Mouse (Mus musculus): ENCODE data around the gene March7.

The March7 gene

GRCm38 (mm10) chr2:60283751-60284466 lies 74.2 kb downstream of the March7 start:
- DNase-seq (ENCODE audit: extremely low read depth, low read depth, low spot score), result no peak

- no peak for DNase-seq (ENCODE audit: extremely low read depth, low read depth, low spot score)
Measured at GRCm38 (mm10) chr2:60284467-60284821, 74.8 kb downstream of the March7 start, which contains the start of gene Cd302. Cd302 (minus strand) TSS chr2:60284488.

GRCm38 (mm10) chr2:60285107-60285617 lies 75.5 kb downstream of the March7 start:
- DNase-seq (ENCODE audit: extremely low read depth, low read depth, low spot score), result no peak

- DNase-seq (ENCODE audit: extremely low read depth, low read depth, low spot score), result no peak
Measured at GRCm38 (mm10) chr2:60288606-60289005, 78.9 kb downstream of the March7 start.

DNA sequence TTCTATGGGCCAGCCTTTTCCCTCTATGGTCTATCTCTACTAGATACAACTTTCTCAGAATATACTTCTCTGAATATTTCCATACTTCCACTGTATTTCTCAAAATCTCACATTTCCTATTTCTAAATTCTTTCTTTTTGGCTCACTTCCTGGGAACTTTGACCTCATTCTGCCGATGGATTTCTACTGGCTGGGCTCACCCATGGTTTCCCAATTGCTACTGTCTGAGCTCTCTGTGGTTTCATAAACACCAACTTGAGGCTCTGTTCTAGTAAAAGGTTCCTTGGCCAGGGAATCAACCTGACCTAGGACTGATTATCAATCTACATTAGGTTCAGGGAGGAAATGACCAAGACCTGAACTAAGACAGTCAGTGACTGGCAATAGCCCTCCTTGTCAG lies 79.8 kb downstream of the March7 start:
- no peak for DNase-seq (ENCODE audit: extremely low read depth, low read depth, low spot score)

DNA sequence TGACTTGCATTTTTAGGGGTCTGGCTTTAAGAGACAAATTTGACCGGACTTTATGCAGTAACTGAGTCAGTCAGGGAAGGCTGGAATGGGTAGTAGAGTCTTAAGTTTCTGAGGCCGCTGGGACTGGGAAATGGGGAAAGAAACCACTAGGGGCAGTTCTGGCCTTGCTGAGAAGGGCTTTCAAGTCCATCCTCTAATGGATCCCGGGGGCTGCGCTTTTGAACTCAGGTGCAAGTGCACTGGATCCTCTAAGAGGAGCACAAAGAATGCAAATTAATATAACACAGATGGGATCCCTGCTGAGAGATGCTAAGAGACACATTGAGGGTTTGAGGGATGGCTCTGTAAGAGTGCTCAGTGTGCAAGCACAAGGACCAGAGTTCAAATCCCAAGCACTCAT lies 81.7 kb downstream of the March7 start:
- DNase-seq (ENCODE audit: extremely low read depth, low read depth, low spot score), result no peak

- no peak for DNase-seq (ENCODE audit: extremely low read depth, low read depth, low spot score)
Measured at GRCm38 (mm10) chr2:60298266-60298665, 88.6 kb downstream of the March7 start.

DNA sequence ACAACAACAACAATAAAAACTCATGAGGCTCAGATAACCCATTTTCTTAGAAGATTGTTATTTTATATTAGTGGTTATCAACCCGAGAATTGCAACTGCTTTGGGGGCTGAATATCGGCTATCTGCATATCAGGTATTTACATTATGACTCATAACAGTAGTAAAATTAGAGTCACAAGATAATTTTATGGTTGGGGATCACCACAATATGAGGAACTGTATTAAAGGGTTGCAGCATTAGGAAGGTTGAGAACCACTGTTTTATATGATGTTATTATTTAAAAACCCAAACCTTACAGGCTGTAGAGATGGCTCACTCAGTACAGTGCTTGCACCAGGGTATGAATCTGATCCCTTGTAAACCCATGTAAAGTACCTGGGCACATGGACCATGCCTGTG lies 89.6 kb downstream of the March7 start:
- DNase-seq (ENCODE audit: extremely low read depth, low read depth, low spot score), result no peak

Data from fat pad, adult 2 months (tissue).